In the genomic region with DNA sequence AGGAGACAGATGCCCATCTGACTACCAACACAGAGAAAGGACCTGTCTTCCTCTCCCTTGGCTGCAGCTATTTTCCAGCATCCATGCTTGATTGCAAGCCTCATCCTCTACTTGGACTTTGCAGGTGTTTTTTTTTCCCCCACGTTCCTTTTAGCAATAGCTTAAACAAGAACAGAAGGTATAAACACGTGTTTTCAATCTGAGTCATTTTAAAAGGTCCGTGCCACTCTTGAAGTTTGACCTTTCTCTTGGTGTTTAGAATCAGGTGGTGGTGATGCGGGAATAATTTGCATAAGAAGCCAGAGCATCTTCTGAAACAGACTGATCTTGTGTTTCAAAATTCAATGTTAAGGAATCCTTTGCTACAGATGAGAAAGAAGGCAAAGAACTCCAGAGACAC, we compare ENCODE assay signal across 27 mouse cellular contexts.
"Had no signal": no experiment of that assay in that cellular context is flagged by ENCODE, and none has a peak within 500 bp of the region (broad histone marks: within the 10 kb centered on the region; RNA-seq: fewer than 3 reads in every experiment).

No protein-coding gene starts in this region.

- DNase-seq: gastrocnemius, adult 2 months; gastrocnemius, postnatal 10 days; gastrocnemius, postnatal 25 days; heart, adult 18-20 months; heart, postnatal 10 days; heart, postnatal 4 days; kidney, adult 18-20 months; kidney, adult 8-10 months; kidney, postnatal 10 days; kidney, postnatal 25 days; kidney, postnatal 4 days; liver; liver, embryonic 13.5 days had no signal

- H3K4me2 ChIP-seq: heart, embryonic 12.5 days; hindbrain, embryonic 12.5 days; hindbrain, embryonic 14.5 days; intestine, embryonic 15.5 days; limb, embryonic 12.5 days; liver, embryonic 11.5 days; liver, embryonic 13.5 days; liver, embryonic 15.5 days had no signal

- H3K4me3 ChIP-seq: gastrocnemius, adult 2 months; heart, embryonic 10.5 days; heart, embryonic 12.5 days; hindbrain, embryonic 10.5 days; hindbrain, embryonic 12.5 days; intestine, embryonic 15.5 days; layer of hippocampus, adult 2 months; limb, embryonic 10.5 days; limb, embryonic 12.5 days; liver, embryonic 13.5 days; liver, embryonic 15.5 days had no signal

- H3K27ac ChIP-seq: gastrocnemius, adult 2 months; heart, embryonic 10.5 days; hindbrain, embryonic 10.5 days; hindbrain, embryonic 12.5 days; hindbrain, embryonic 14.5 days; intestine, embryonic 15.5 days; layer of hippocampus, adult 2 months; limb, embryonic 10.5 days; limb, embryonic 12.5 days; liver, embryonic 13.5 days; liver, embryonic 15.5 days had no signal

- H3K36me3 ChIP-seq: heart, embryonic 10.5 days; heart, embryonic 12.5 days; hindbrain, embryonic 10.5 days; hindbrain, embryonic 12.5 days; intestine, embryonic 15.5 days; limb, embryonic 10.5 days; limb, embryonic 12.5 days; liver, embryonic 13.5 days; liver, embryonic 15.5 days had no signal

- ATAC-seq: hindbrain, embryonic 16.5 days; inflammation-experienced regulatory T-cells, adult 6 months; intestine, embryonic 15.5 days; intestine, postnatal 0 days had no signal

- H3K4me1 ChIP-seq: heart, embryonic 10.5 days; heart, embryonic 12.5 days; hindbrain, embryonic 10.5 days; hindbrain, embryonic 12.5 days; intestine, embryonic 15.5 days; limb, embryonic 12.5 days; liver, embryonic 13.5 days; liver, embryonic 15.5 days had no signal

- H3K27me3 ChIP-seq: heart, embryonic 12.5 days; hindbrain, embryonic 12.5 days; intestine, embryonic 15.5 days; limb, embryonic 12.5 days; liver, embryonic 13.5 days; liver, embryonic 15.5 days had no signal

- H3K9ac ChIP-seq: heart, embryonic 12.5 days; hindbrain, embryonic 12.5 days; hindbrain, embryonic 14.5 days; intestine, embryonic 15.5 days; limb, embryonic 12.5 days; liver, embryonic 13.5 days; liver, embryonic 15.5 days had no signal

- H3K9me3 ChIP-seq: heart, embryonic 10.5 days; heart, embryonic 12.5 days; hindbrain, embryonic 10.5 days; hindbrain, embryonic 12.5 days; intestine, embryonic 15.5 days; limb, embryonic 10.5 days; limb, embryonic 12.5 days; liver, embryonic 13.5 days; liver, embryonic 15.5 days had no signal
